Mouse (Mus musculus): ENCODE results near the gene Rspry1.

Gene Rspry1

DNA sequence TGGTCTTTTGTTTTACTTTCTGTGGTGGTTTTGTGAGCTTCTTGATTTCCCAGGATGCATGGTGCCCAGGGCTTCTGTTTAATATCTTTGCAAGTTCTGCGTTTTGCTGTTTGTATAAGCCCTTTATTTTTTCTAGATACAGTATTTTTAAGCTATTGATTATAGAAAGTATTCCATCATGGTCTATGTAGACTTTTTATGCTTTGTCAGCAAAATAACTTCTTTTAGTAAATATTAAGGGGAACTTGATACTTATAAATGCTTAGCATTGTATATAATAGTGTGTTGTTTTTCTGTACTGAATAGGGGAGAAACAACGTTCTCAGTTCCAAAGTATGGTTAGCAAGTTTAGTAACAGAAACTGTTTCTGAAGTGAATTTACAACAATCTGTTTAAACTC, 2.3 kb downstream of the Rspry1 start:
- no peak for DNase-seq

DNA sequence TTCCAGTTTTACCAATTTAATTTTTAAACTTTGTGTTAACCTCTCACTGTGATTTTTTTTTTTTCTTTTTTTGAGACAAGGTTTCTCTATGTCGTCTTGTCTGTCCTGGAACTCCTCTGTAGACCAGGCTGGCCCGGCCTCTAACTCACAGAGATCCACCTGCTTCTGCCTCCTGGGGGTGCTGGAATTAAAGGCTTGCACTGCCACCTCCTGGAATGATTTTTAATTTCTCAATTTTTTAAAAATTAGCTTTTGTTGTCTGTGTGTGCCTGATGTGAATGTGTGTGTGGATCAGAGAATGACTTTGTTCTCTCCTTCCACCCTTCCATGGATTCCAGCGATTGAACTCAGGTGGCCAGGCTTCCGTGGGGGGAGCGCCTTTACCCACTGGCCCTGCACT, 5.3 kb downstream of the Rspry1 start:
- no peak for DNase-seq

DNA sequence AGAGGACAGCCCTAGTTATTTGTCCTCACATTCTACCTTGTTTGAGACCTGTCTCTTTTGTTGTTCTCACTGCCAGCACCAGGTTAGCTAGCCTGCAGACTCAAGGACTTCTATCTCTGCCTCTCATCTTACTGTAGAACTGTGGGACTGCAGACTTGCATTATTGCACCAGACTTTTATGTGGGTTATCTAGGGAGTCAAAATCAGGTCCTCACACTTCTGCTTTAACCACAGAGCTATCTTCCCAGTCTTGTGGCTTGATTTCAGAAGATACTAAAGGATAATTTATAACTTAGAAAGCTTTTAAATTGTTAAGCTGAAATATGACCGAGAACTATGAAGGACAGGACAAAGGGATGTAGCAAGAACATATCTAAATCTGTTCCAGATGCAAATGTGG, 23.1 kb downstream of the Rspry1 start:
- no peak for DNase-seq

DNA sequence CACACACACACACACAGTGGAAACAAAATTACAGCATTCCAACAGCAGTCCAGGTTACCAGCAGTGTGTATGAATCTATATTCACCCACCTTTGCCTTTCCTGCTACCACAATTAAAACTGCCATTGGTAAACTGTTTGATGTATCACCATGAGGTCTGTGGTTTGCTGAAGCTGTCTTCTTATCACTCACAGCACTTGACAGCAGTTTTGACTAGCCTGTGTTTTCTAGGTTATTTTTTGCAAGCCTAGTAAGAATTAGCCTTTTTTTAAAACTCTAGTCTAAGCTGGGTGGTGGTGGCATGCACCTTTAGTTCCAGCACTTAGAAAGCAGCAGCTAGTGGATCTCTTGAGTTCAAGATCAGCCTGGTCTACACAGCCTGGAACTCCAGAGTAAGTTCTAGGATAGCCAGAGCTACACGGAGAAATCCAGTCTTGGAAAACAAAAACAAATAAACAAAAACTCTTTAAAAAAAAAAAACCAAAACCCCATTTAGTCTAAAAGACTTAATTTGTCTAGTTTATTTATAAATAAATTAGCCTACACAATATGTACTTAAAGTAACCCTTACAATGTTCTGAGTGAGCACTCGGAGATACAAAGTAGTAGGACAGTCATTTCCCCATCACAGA, 31.9 kb downstream of the Rspry1 start:
- DNase-seq: no peak

DNA sequence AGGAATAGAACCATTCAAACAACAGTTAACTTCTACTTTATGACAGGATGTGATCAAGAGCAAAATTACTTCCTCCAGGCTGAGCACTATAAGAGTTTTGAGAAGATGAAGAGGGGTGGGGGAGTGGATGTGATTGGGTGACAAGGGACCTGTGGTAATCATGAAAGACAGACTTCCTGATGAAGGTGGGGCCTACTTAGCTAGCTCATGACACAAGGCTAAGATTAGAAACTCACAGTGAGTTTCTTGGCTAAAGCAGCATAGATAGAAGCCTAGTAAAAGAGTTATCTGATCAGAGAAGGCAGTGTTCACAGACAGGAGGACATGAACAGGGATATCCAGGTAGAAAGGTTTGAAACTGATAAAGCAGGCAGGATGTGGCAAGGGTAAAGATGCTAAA, 32.5 kb downstream of the Rspry1 start:
- no peak for DNase-seq

DNA sequence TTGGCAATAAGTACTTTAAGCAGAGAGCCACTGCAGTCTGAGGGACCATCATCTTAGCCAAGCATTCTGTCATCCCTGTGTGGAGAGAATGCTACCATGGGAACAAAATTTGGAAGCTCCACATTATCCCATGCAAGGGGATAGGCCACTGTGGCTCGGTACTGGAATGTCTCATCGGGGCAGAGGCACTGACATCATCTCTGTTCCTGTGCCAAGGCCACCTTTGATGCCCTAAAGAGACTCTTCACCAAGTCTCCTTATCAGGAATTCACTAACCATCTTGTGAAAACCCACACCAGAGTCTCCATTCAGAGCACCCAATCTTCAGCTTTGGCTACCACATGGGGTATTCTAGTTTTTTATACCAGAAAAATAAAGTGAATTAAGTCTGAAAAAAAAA, 39.4 kb downstream of the Rspry1 start:
- DNase-seq: no peak

DNA sequence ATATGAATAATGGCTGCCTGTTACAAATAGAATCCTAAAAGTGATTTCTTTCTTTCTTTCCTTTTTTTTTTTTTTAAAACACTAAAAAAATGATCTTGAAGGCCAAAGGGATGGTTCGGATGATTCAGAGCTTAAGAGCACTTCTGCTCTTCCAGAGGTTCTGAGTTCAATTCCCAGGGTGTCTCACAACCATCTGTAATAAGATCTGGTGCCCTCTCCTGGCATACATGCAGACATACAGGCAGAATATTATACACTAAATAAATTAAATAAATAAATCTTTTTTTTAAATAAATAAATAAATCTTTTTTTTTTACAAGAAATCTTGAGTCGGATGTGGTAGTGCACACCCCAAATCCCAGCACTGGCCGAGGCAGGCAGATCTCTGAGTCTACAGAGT, 40.2 kb downstream of the Rspry1 start:
- no peak for DNase-seq

DNA sequence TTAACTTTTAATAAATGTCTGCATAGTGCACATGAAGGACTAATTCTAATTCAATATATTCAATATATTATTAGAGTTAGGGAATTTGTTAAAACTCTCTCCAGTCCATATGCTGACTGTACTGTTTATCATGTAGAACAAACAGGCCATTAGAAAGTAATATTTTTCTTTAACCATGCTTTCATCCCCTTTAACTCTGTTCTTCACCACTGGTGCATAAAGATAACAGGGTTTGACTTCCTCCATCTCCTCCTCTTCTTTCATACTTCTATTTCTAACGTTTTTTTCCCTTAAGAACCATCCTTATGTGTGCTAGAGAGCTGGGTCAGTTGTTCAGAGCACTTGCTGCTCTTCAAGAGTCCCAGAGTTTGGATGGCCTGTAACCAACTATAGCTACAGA, 43.5 kb downstream of the Rspry1 start:
- no peak for DNase-seq

DNA sequence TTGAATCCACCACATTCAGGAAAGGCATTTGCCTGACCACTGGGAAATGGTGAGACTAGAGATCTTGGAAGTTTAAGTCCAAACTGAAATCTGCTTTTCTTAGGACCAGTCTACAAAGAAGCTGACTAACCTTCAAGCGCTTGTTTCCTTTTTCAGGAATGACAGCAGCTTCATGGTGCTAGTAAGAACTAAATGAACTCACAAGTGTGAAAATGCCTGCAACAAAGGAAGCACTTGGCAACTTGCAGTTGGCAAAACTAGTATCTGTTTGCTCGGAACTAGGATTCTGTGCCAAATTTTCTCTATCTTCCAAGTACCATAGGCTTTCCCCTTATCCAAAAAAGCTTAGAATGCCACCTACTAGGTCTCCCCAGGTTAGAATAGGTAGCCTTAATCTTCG, 44.4 kb downstream of the Rspry1 start:
- no peak for DNase-seq

DNA sequence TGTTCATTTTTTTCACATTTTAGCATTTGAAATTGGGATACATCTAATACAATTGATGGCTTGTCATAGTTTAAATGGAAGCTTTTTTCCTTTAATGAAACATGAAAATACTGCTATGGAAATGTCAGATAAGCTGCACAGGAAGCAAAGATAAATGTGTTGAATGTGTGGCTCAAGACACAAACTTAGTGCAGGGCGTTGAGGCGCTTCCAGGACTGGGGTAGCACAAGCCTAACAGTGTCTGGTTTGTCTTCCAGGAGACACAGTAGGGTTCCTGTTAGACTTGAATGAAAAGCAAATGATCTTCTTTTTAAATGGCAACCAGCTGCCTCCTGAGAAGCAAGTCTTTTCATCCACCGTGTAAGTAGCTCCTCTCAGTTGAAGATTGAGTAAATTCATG, 47.8 kb downstream of the Rspry1 start:
- no peak for DNase-seq

DNA sequence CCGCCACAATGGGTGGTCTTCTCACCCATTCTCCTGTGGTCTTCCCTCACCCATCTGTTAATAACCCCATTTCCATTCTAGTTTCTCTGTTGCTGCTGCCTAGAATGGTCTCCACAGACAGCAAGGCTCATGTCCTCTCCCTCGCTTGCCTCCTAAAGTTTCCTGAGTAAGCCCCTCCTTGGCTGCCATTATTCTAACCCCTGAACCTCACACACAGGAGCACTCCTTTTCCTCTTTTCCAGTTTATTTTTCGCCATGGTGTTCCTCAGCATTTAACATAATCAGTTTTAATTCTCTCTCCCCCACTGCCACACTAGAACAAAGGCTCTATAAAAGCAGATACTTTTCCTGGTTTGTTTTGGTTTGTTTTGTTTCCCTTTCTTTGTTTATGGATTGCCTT, 51.2 kb downstream of the Rspry1 start:
- no peak for DNase-seq

DNA sequence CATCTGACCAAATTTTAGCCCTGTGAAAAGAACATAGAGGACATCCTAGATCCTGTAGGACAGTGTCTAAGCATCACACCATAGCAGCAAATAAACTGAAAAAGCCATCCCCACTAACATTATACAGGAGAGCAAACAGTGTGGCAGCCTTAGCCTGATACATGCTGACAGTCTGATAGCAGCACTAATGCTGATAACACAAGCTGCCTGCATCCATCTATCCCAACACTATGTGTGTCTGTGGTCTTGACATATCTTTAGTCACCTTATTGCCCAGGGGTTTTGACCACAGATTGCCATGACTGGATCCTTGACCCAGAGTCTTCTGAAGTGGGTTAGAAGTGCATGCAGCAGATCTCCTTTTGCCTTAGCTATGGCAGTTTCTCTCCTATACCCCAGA, 53.3 kb downstream of the Rspry1 start:
- DNase-seq: no peak

DNA sequence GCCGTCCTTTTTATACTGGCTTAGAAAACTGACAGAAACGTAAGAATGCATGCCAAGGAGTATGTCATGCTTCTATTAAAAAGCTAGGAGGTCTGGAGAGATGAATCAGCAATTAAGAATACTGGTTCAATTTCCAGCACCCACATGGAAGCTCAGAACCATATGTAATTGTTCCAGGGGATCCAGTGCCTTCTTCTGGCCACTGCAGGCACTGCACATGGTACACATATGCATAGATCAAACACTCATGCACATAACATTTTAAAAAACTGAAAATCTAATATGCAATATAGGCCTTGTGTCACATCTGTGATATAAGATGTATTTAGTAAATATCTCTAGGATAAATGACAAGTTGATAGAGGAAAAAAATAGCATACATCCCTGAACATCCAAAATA, 56.3 kb downstream of the Rspry1 start:
- no peak for DNase-seq

DNA sequence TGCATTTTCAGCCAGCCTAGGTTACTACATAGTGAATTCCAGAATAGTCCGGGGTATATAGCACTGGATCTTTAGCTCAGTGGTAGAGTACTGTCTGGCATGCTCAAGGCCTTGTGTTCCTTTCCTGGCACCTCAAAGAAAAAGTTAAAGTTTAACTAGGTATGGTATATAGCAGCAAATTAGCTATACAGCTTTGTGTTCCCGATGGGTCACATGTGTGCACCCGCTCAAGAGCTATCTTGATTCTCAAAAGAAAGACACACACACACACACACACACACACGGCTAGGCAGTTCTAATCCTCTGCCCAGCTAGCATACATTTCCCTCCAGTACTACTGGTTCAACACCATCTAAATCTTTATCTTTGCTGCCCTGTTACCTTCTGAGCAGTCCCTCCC, 58.7 kb downstream of the Rspry1 start:
- no peak for DNase-seq

DNA sequence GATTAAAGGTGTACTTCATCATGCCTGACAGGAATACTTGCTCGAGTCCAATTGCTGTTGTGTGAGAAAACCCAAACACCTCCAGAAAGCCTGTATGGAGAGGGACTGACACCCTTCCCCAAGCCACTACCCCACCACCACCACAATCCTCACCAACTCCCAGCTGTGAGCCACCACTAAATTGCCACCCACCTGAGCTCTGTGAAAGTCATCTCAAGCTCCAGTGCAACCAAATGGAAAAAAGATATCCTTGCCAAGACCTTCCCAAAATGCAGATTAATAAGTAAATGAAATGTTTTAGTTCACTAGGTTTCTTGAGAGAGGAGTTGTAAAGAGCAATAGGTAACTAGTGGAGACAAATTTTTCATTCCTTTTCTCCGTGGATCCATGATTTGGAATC, 63.0 kb downstream of the Rspry1 start:
- no peak for DNase-seq

DNA sequence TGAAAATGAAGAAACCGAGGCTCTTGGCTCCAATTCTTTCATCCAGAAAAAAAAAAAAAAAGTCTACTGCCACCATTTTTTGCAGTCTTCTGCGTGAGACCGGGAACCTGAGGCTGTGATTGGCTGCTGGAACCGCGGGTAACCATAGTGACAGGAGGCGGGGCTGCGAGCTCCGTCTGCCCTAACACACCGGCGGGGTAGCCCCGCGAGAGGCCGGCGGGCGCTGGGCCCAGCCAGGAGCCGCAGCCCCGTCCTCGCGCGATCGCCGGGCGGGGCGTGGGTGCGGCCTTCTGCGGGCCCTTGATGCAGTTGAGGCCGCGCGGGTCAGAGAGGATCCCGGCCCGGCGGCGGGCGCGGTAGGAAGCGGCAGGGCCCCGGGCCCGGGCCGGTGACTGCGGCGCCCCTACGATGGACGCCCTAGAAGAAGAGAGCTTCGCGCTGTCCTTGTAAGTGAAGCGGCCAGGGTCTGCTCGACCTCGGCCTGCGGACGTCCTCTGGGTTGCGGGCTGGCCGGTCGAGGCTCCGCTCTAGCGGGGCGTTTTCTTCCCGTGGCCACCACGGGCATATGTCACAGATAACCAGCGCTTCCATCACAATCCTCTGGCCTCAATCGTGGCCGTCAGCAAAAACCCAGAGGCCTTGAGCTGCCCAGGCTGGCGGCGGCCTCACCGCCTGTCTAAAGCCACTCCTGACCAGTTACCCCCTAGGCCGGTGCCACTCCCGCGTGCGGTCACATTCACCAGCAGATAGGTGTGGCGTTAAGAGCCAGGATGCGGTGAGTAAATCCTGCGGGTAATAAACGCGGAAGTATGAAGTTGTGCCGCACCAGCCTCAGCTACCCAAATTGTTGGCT, 64.9 kb downstream of the Rspry1 start, which contains the start of gene Arl2bp:
TSS of gene Arl2bp (plus strand) at position 145 of the 853 bp plus-strand sequence.
- peak; percentile 95 for DNase-seq

DNA sequence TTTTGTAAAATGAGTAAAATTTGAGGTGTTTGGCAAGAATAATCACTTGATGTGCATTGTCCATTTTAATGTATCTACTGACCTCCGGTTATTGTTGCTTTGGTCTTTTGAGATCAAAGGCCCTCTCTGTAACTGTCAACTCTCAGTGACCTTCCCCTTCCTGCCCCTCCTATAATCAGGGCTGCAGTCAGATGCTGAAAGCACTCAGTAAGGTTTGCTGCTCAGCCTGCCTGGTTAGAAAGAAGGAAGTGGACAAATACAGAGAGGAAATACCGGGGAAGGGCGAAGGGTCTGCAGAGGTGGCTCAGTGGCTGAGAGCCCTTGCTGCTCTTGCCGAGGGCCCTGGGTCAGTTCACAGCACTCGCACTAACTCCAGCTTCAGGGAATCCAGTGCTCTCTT, 72.6 kb downstream of the Rspry1 start:
- DNase-seq: no peak

DNA sequence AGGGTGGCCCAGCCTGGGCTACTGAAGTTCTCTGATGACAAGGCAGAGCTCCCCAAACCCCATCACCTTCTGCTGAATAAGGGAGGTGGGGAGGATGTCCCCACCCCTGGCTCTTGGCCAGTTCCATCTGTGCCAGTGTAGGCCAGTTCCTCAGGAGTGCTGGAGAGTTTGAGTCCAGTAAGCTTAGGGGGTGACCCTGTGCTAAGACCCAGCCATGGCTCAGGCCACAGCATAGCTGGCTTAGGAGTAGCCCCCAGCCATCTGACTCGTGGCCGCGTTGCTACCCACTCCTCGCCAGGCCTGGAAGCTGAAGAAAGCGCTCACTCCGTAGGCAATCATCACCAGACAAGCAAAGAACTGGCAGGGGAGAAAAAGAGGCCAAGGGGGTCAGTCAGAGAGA, 74.2 kb downstream of the Rspry1 start:
- no peak for DNase-seq

DNA sequence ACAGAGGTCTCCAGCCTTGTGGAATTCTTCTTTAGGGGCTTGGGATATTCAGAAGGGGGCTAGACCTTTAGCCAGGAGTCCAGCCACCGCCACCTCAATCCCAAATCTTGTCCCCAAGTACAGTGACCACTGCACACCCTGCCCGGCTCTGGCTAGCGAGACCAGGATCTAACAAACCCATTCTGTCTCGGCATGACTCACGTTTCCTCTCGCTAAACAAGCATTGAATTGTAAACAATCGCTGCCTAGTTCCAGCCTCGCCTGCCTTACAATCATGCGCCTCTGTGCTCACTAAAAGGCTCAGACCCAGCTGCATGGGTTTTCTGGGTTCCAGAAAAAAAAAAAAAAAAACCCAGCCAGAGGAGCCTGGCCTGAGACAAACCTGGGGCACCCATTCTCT, 76.8 kb downstream of the Rspry1 start:
- no peak for DNase-seq

DNA sequence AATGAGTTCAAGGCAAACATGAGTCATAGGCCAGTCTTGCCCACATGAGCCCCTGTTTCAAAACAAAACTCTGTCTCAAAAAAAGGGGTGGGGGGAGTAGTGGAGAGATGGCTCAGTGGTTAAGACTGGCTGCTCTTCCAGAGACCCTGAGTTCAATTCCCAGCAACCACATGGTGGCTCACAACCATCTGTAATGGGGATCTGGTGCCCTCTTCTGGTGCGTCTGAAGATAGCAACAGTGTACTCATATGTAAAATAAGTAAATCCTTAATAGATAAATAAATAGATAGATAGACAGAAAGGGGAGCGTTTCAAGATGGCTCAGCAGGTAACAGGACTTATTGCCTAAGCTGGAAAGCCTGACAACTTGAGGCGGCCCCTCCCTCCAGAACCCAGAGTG, 78.7 kb downstream of the Rspry1 start:
- no peak for DNase-seq

DNA sequence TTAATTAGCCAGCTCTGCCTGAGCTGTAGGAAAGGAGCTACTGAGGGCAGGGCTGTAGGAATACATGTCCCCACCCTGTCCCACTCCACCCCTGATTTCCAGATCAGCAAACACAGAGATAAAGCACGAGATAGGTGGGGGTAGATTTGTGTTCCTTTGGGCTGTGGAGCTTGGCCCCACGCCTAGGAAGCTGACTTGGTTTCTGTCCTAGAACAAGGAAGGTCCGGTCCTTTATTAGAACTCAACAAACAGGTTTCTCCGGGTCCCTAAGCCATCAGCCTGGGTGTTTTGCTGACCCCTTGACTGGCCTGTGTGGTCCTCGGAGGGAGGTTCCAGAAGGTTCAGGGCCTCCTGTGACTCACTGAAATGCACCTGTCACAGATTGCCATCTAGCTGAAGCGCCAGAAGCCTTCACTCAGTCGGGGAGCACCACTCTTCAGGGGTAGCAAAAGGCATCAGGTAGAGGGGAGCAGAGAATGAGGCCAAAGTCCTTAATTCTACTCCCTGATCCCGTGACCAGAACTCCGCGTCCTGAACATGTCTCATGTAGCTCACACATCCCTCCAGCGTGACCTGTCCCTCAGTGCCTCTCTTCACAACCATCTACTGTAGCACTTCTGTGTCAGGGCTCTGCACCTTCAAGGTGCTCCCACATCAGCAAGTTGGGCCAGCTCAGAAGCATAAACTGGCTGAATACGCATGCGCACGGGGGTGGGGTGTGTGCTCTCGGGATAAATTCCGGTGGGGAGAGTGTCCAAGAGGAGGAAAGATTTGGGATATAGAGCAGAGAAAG, 81.2 kb downstream of the Rspry1 start:
- no peak for DNase-seq

DNA sequence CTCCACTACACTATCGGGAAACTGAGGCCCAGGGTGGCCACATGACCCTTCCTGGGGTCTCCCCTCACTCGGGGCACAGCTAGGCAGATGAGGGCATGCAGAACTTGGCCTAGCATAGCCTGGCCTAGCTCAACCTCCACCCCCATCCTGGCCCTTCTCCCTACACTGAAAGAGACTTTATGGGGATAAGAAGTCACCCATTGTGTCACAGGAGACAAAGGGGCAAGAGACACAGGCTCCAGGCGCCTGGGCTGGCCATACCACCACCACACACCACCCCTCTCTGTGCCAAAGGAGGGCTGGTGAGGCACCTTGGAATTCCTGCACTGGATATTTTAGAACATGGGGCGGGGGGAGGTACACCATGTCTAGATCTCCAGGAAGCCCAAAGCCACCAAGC, 82.5 kb downstream of the Rspry1 start:
- no peak for DNase-seq

DNA sequence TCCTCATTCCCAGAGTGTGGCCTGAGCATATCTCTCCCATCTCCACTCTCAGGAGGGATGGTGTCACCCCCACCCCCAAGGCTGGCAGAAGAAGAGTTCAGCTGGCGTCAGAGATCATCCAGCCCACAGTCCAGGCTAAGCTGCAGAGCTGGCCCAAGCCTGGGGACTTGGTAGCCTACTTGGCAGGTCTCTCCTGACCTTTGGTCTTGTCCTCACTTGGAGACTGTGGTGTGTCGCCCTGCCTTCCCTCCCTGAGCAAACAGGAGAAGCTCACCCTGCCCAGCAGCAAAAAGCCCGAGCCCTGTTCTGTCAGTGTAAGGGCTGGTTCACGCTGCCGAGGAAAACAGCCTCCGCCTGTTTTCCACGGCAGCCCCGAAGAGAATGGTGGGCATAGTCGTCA, 84.2 kb downstream of the Rspry1 start:
- no peak for DNase-seq

DNA sequence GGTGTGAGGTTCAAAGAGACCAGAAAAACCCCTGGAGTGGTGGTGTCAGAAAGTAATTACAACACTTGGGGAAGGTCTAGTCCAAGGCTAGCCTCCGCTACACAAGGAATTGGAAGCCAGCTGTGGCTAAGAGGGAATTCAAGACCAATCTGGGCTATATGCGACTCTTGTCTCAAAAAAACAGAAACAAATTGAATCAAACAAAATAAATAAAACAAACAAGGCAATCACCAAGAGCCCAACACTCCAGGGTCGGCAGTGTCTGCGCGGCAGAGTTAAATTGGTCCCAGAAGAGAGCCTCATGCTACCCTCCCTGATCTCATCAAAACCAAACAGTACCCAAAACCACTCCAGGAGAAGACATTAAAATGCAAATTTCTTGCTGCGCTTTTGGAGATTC, 93.0 kb downstream of the Rspry1 start:
- no peak for DNase-seq

Measured in cerebellum, adult 11-12 months (tissue).